Comparison of ENCODE assay signal across 18 mouse cellular contexts in the genomic region with DNA sequence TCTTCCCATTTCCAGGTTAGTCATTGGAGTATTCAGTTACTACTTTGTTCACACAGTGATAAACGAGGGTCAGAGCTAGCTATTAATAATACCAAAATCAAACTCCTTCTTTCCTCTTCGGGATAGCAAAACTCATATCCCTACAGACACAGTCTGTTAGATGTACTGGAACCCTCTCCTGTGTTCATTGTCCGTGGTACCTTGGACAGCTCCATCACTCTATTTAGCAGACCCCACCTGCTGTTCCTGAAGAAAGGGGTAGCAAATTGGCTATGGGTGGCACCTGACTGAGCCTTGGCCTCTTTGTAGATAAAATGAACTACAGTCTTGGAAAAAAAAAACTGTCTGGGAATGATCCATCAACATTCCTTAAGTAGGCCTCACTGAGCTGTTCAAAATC.
DNase-seq lines count a peak whose midpoint lies in the region; ATAC-seq and TF ChIP-seq lines count a peak whose summit lies in the region.
"Had no signal": no experiment of that assay in that cellular context is flagged by ENCODE, and none has a peak within 500 bp of the region (broad histone marks: within the 10 kb centered on the region; RNA-seq: fewer than 3 reads in every experiment).

No protein-coding gene starts in this region.

- no peak overlapping the region for H3K4me3 ChIP-seq in hindbrain, embryonic 13.5 days
- H3K4me3 ChIP-seq in hindbrain, embryonic 16.5 days (ENCODE audit: low read length): no peak overlapping the region
- H3K4me3 ChIP-seq in embryonic facial prominence, embryonic 14.5 days (ENCODE audit: low read depth, low read length): no peak overlapping the region
- no peak overlapping the region for H3K4me3 ChIP-seq in stomach, postnatal 0 days (ENCODE audit: low read depth, low read length)
- H3K4me3 ChIP-seq in gastrocnemius, adult 2 months: no peak overlapping the region
- H3K4me3 ChIP-seq: forebrain, embryonic 15.5 days; heart, adult 2 months; midbrain, embryonic 12.5 days had no signal

- no peak for TF ChIP-seq CTCF in stomach, postnatal 0 days (IDR thresholded peaks at IDR 0.05; ENCODE audit: low read depth)
- TF ChIP-seq CTCF in gastrocnemius, adult 2 months (IDR thresholded peaks at IDR 0.05): no peak

- H3K27ac ChIP-seq in hindbrain, embryonic 13.5 days: peak overlapping the region; percentile 41
- H3K27ac ChIP-seq in hindbrain, embryonic 16.5 days (ENCODE audit: low read depth, low read length): no peak overlapping the region
- H3K27ac ChIP-seq in embryonic facial prominence, embryonic 14.5 days (replicated peaks; ENCODE audit: low read depth, low read length): no peak overlapping the region
- no peak overlapping the region for H3K27ac ChIP-seq in stomach, postnatal 0 days (replicated peaks)
- H3K27ac ChIP-seq in gastrocnemius, adult 2 months: no peak overlapping the region
- H3K27ac ChIP-seq: forebrain, embryonic 15.5 days; heart, adult 2 months; liver, embryonic 14.5 days; midbrain, embryonic 12.5 days had no signal

- H3K9ac ChIP-seq in hindbrain, embryonic 13.5 days: no peak overlapping the region
- H3K9ac ChIP-seq in hindbrain, embryonic 16.5 days (ENCODE audit: low read depth, low read length): no peak overlapping the region
- H3K9ac ChIP-seq in embryonic facial prominence, embryonic 14.5 days (ENCODE audit: low read depth, low read length): no peak overlapping the region
- no peak overlapping the region for H3K9ac ChIP-seq in stomach, postnatal 0 days (ENCODE audit: low read length)
- H3K9ac ChIP-seq: forebrain, embryonic 15.5 days; liver, embryonic 14.5 days; midbrain, embryonic 12.5 days had no signal

- intact Hi-C loops in gastrocnemius, adult 2 months (cut with DNase I): no loop called here

- no peaks in the 10 kb centered on the region for H3K36me3 ChIP-seq in hindbrain, embryonic 13.5 days
- no peaks in the 10 kb centered on the region for H3K36me3 ChIP-seq in hindbrain, embryonic 16.5 days (ENCODE audit: control insufficient read depth, insufficient read depth, low read length)
- H3K36me3 ChIP-seq in embryonic facial prominence, embryonic 14.5 days (ENCODE audit: control insufficient read depth, insufficient read depth, low read length): no peaks in the 10 kb centered on the region
- H3K36me3 ChIP-seq in stomach, postnatal 0 days (ENCODE audit: control insufficient read depth, insufficient read depth, low read length): no peaks in the 10 kb centered on the region
- H3K36me3 ChIP-seq: forebrain, embryonic 15.5 days; midbrain, embryonic 12.5 days had no signal

- no peak overlapping the region for H3K4me2 ChIP-seq in hindbrain, embryonic 13.5 days
- no peak overlapping the region for H3K4me2 ChIP-seq in hindbrain, embryonic 16.5 days (ENCODE audit: low read length)
- no peak overlapping the region for H3K4me2 ChIP-seq in embryonic facial prominence, embryonic 14.5 days (ENCODE audit: low read depth, low read length)
- no peak overlapping the region for H3K4me2 ChIP-seq in stomach, postnatal 0 days (replicated peaks; ENCODE audit: low read depth)
- H3K4me2 ChIP-seq: forebrain, embryonic 15.5 days; midbrain, embryonic 12.5 days had no signal

- DNase-seq in ES-CJ7 (ENCODE audit: low read depth, low spot score) (peak; percentile 59), WW6 (ENCODE audit: low read depth, low spot score) (peak; percentile 5)
- peak; percentile 38 for DNase-seq in embryonic facial prominence, embryonic 14.5 days (ENCODE audit: low spot score)
- no peak for DNase-seq in layer of hippocampus, postnatal 36 days
- no peak for DNase-seq in stomach, postnatal 0 days (ENCODE audit: low spot score)
- DNase-seq in gastrocnemius, adult 2 months: no peak
- DNase-seq: B cell, adult 2 months; cerebellum, postnatal 36 days; gastrocnemius, postnatal 10 days; heart, adult 2 months; kidney, postnatal 14 days; lung, postnatal 10 days; right cerebral cortex, postnatal 25 days had no signal

- H3K9me3 ChIP-seq in hindbrain, embryonic 13.5 days: no peaks in the 10 kb centered on the region
- H3K9me3 ChIP-seq in hindbrain, embryonic 16.5 days (ENCODE audit: control insufficient read depth, low read length): no peaks in the 10 kb centered on the region
- H3K9me3 ChIP-seq in embryonic facial prominence, embryonic 14.5 days (ENCODE audit: control insufficient read depth, low read length): no peaks in the 10 kb centered on the region
- no peaks in the 10 kb centered on the region for H3K9me3 ChIP-seq in stomach, postnatal 0 days (ENCODE audit: control insufficient read depth, low read length)
- H3K9me3 ChIP-seq: forebrain, embryonic 15.5 days; midbrain, embryonic 12.5 days had no signal

- no peaks in the 10 kb centered on the region for H3K27me3 ChIP-seq in hindbrain, embryonic 13.5 days
- no peaks in the 10 kb centered on the region for H3K27me3 ChIP-seq in hindbrain, embryonic 16.5 days (replicated peaks; ENCODE audit: control insufficient read depth, insufficient read depth, low read length)
- H3K27me3 ChIP-seq in embryonic facial prominence, embryonic 14.5 days (replicated peaks; ENCODE audit: control insufficient read depth, insufficient read depth, low read length): no peaks in the 10 kb centered on the region
- no peaks in the 10 kb centered on the region for H3K27me3 ChIP-seq in stomach, postnatal 0 days (ENCODE audit: control insufficient read depth, insufficient read depth, low read length)
- H3K27me3 ChIP-seq: forebrain, embryonic 15.5 days; midbrain, embryonic 12.5 days had no signal

- ATAC-seq in hindbrain, embryonic 13.5 days (ENCODE audit: low FRiP score): no peak
- no peak for ATAC-seq in hindbrain, embryonic 16.5 days
- ATAC-seq in embryonic facial prominence, embryonic 14.5 days (ENCODE audit: low read depth): no peak
- ATAC-seq in stomach, postnatal 0 days (ENCODE audit: low FRiP score, low TSS enrichment): no peak
- ATAC-seq: forebrain, embryonic 15.5 days had no signal

- WGBS in hindbrain, embryonic 13.5 days: 64% methylated on average over 3 of the region's 3 CpGs
- 61% methylated on average over 3 of the region's 3 CpGs for WGBS in hindbrain, embryonic 16.5 days
- 59% methylated on average over 3 of the region's 3 CpGs for WGBS in embryonic facial prominence, embryonic 14.5 days
- 49% methylated on average over 3 of the region's 3 CpGs for WGBS in stomach, postnatal 0 days

- 0 out of 2 replicates have a peak, but pooled peaks cover 5% of the 10 kb centered on the region for H3K4me1 ChIP-seq in hindbrain, embryonic 13.5 days (replicated peaks)
- no peaks in the 10 kb centered on the region for H3K4me1 ChIP-seq in hindbrain, embryonic 16.5 days (ENCODE audit: control insufficient read depth, insufficient read depth, low read depth, low read length)
- no peaks in the 10 kb centered on the region for H3K4me1 ChIP-seq in embryonic facial prominence, embryonic 14.5 days (ENCODE audit: control insufficient read depth, insufficient read depth, low read length)
- no peaks in the 10 kb centered on the region for H3K4me1 ChIP-seq in stomach, postnatal 0 days (replicated peaks; ENCODE audit: control insufficient read depth, insufficient read depth)
- H3K4me1 ChIP-seq: forebrain, embryonic 15.5 days; midbrain, embryonic 12.5 days had no signal

- no peak for TF ChIP-seq EP300 in stomach, postnatal 0 days (optimal IDR thresholded peaks at IDR 0.05)

Comparison
In these comparisons a context has a peak if more than half of its experiments do, and no peak if none do; other contexts are left out.
1. DNase-seq: peak in ES-CJ7 (single experiment), WW6 (single experiment) and embryonic facial prominence, embryonic 14.5 days (single experiment); none in layer of hippocampus, postnatal 36 days (0 of 2), stomach, postnatal 0 days (single experiment) and gastrocnemius, adult 2 months (single experiment).